Mouse (Mus musculus): Measurements from ENCODE around the gene Tbxa2r.
A peak's percentile ranks its signal among the peaks of the same experiment; 100 is the strongest.

Tbxa2r gene

GRCm38 (mm10) chr10:81328386-81328785 lies at the start of gene Tbxa2r:
TSS of gene Tbxa2r (plus strand) at chr10:81328731.
- DNase-seq (ENCODE audit: inconsistent ontology term): no peak

GRCm38 (mm10) chr10:81279496-81279895 lies 49.0 kb upstream of the Tbxa2r start:
- no peak for DNase-seq (ENCODE audit: inconsistent ontology term)

DNA sequence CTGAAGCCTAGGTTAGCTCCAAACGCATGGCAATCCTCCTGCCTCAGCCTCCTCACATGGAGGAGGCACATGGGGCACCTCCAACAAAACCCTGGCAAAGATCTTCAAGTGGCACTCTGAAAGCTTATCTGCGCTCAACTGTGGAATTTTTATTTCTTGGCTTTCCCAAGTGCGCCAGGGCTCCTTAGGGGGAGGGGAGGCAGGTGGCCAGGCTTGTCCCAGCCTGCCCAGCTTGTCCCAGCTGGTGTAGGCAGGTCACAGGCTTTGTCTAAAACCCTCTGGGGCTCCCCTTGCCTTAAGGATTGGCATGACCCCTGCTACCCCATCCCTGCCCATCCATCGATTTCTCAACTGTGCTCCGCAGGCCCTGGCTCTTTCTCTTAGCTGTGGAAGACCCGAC lies 44.3 kb upstream of the Tbxa2r start:
- DNase-seq (ENCODE audit: inconsistent ontology term): no peak

DNA sequence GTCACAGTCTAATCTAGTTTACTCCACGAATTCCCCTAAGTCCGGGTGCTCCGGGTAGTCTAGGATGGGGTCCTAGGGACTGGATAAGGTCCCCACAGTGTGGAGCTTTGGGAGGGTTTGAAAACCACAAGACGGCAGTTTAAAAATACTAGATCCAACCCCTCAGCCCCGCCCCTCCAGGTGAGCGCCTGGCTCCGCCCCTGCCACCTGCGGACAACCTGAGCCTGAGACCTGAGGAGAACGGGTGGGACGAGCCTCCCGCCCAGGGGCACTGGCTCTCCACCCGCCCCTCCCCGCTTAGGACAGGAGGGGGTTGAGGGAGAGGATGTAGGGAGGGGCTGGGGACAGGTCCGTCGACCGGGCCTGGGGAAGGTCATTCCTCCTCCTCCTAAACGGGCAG lies 43.8 kb upstream of the Tbxa2r start:
- no peak for DNase-seq (ENCODE audit: inconsistent ontology term)

- peak; percentile 93 for DNase-seq (ENCODE audit: inconsistent ontology term)
Measured at GRCm38 (mm10) chr10:81285694-81286450, 42.7 kb upstream of the Tbxa2r start.

DNA sequence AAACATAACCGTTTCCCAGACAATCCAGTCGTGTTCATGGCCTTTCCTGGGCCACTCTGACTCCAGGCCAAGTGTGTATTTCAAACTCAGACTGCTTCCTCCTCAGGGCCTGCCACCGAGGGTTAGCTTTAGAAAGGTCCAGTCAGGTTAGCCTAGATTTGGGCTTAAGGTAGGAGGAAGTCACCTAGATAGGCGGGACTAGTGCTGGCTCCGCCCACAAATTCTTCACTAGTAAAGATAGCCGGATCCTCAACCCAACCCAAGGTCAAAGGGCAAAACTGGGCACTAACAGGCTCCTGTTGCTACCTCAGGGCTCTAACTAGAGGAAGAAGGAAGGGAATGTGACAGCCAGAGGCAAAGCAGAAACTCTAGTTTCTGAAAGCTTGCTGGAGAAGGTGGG lies 41.9 kb upstream of the Tbxa2r start:
- no peak for DNase-seq (ENCODE audit: inconsistent ontology term)

DNA sequence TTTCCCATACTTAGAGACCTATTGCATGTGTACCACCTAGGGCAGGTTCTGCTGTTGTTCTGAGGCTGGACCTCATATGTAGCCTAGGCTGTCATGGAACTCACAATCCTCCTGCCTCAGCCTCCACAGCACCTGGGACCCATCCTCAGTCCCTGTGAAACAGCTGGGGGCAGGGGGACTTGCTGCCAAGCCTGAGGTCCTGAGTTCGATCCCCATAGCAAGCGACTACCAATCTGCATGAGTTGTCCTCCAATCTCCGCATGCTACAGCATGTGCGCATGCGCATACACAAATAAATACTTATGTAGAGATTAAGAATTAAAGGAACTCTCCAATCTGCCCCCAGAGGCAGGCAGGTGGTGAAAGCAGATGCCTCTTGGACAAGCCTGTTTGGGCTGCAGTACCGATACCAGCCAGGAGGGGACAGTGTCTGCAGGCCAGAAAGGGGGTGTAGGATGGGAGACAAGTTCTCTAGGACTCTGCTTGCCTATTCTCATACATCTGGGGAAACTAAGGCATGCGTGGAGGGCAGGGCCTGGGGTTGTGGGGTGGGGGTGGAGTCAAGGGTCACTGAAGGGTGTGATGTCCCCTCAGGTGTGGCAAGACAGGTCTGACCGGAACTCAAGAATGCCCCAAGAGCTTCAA lies 40.9 kb upstream of the Tbxa2r start:
- no peak for DNase-seq (ENCODE audit: inconsistent ontology term)

GRCm38 (mm10) chr10:81288601-81289000 lies 39.9 kb upstream of the Tbxa2r start:
- no peak for DNase-seq (ENCODE audit: inconsistent ontology term)

- peak; percentile 58 for DNase-seq (ENCODE audit: inconsistent ontology term)
Measured at GRCm38 (mm10) chr10:81289278-81289677, 39.3 kb upstream of the Tbxa2r start.

GRCm38 (mm10) chr10:81289811-81290210 lies 38.7 kb upstream of the Tbxa2r start:
- DNase-seq (ENCODE audit: inconsistent ontology term): no peak

- DNase-seq (ENCODE audit: inconsistent ontology term): no peak
Measured at GRCm38 (mm10) chr10:81290698-81291460, 37.7 kb upstream of the Tbxa2r start.

- DNase-seq (ENCODE audit: inconsistent ontology term): no peak
Measured at GRCm38 (mm10) chr10:81291511-81292104, 36.9 kb upstream of the Tbxa2r start, which contains the start of gene Tjp3. TSS of gene Tjp3 (minus strand) at chr10:81291581.

DNA sequence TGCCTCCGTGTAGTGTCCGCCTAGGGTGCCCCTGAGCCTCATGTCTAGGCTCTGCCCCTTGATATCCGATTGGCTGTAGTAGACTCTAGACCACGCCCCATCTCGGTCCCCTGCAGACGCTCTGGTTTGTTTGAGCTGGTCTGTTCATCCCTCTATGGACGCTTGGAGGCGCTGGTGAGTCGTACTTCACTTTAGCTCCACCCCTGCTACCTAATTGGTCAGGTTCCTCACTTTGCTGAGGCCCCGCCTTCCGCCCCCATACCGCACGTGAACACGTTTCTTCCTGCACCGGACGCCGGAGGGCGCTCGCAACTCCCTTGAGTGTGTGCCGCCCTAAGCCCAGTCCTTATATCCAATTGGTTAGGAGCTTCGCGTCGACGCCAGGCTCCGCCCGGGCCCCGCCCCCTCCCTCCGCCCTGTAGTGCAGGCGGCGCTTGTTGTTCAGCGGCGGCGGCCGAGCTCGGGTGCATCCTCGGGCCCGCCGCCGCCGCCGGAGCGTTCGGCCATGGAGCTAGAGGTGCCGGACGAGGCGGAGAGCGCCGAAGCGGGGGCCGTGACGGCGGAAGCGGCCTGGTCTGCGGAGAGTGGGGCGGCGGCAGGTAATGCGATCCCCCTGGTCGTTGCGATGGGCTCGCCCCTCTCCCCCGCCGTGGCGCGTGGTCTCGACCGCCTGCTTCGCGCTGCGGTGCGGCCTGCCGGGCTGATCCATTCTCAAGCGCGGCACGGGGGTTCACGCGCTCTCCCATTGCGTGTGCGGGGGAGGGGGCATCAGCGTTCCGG lies 35.8 kb upstream of the Tbxa2r start, which contains the start of gene Pip5k1c:
Gene Pip5k1c (plus strand): TSS at position 410 of the 780 bp plus-strand sequence.
- DNase-seq (ENCODE audit: inconsistent ontology term): peak; percentile 100

DNA sequence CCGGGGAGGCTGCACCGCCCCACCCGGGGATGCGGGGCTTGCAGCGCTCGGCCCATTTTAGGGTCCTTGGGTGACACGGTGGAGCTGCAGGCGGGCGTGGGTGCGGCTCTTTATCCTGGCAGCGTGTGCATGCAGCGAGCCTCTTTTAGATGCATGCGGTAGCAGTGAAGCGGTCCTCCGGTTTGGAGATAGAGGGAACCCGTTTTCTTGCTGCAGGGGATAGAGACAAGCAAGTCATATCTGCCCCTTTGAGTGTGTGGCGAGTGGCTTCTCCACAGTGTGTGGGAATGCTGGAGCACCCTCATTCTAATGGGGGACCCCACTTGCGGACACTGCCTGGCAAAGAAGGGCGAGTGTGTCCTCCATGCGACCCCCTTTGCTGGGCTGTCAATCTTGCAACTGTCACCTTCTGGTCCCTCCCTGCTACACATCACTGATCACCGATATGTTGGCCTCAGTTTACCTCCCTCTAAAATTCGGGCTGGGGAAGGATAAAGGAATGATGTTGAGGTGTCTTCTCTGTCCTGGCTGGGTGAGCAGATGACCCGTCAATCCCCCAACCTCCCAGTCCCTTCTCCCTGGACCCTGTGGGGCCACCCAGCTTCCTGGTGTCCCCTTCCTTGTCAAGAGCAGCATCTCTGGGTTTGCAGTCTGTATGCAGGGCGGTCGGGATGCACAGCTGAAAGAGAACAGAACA lies 35.0 kb upstream of the Tbxa2r start:
- DNase-seq (ENCODE audit: inconsistent ontology term): no peak

DNA sequence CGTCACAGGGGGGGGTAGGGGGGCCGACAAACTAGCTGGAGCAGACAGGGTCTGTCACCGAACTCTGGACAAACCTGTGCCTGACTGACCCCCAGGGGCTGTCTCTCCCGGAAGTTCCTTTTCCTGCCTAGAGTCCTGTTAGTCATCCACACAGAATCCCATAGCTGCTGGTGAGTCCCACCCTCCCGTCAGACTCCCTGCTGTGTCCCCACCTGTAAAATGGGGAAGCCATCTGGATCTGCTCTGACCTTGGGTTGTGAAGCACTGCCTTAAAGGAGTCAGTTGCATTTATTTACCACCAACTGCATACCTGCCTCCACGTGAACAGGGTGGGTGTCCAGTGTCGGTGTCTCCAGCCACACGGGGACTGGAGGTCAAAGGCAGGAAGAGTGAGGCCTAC lies 34.1 kb upstream of the Tbxa2r start:
- DNase-seq (ENCODE audit: inconsistent ontology term): no peak

GRCm38 (mm10) chr10:81295185-81295584 lies 33.3 kb upstream of the Tbxa2r start:
- no peak for DNase-seq (ENCODE audit: inconsistent ontology term)

DNA sequence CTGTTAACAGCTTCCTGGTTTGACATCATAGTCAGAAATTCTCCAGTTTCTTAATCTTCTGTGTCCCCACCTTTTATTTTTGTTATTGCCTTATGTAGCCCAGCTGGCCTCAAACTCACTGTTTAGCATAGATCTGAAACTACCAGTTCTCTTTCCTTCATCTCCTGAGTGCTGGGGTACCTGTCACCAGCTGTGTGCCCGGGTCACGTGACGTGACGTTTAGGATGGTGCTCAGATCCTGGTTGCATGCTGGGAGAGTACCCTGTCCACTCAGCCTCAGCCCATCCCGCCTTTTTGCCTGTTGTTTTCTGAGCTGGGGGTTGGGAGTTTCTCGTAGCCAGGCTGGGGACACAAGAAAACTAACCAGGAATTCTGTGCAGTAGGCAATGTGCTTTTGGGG lies 31.3 kb upstream of the Tbxa2r start:
- no peak for DNase-seq (ENCODE audit: inconsistent ontology term)

DNA sequence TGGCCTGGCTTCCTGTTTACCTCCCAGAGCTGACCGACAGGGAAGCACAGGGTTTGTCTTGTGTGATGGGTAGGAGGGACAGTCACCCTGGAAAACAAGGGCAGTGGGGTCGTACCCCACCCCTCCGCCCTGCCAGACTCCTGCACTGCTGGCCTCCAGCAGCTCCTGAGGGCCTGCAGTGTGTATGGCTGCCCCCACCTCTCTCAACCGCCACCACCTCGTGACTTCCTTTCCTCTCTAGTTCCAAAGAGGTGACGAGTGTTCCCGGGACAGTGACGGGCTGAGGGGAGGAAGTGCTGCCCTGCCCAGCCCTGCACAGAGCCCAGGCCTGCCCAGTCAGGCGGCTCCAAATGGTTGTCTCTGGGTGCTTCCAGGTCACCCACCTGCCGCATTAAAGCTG lies 30.7 kb upstream of the Tbxa2r start:
- no peak for DNase-seq (ENCODE audit: inconsistent ontology term)

GRCm38 (mm10) chr10:81298369-81299100 lies 30.0 kb upstream of the Tbxa2r start:
- DNase-seq (ENCODE audit: inconsistent ontology term): no peak

Data from Muller cell, postnatal 12 days (primary cell).